Mouse (Mus musculus): ENCODE measurements around the gene Lpcat1. TPM values are rescaled to one million over a fixed set of nuclear protein-coding genes. Genes with fewer than 3 reads are reported as not detected.
A peak's percentile ranks its signal among the peaks of the same experiment; 100 is the strongest.

The Lpcat1 gene
- polyA plus RNA-seq, 1 experiment from 2014 or later = 58.1 TPM

GRCm38 (mm10) chr13:73490564-73491170 is 23.7 kb downstream of the Lpcat1 start:
- no peak overlapping the region for H3K27ac ChIP-seq
- 91% methylated on average over 8 of the region's 8 CpGs for WGBS
- H3K4me3 ChIP-seq = no peak overlapping the region
- H3K27me3 ChIP-seq (ENCODE audit: insufficient read depth, poor library complexity, severe bottlenecking) = no peaks in the 10 kb centered on the region
- no peak for DNase-seq (ENCODE audit: low spot score)
- peaks cover 5% of the 10 kb centered on the region; the same call in 1 of the 2 replicates for H3K9me3 ChIP-seq
- peaks cover 98% of the 10 kb centered on the region for H3K36me3 ChIP-seq
- no peaks in the 10 kb centered on the region for H3K4me1 ChIP-seq (replicated peaks)

GRCm38 (mm10) chr13:73493183-73493582 is 26.2 kb downstream of the Lpcat1 start:
- H3K9me3 ChIP-seq = no peaks in the 10 kb centered on the region
- no peak overlapping the region for H3K4me3 ChIP-seq
- H3K27me3 ChIP-seq (ENCODE audit: insufficient read depth, poor library complexity, severe bottlenecking) = no peaks in the 10 kb centered on the region
- no peak overlapping the region for H3K27ac ChIP-seq
- DNase-seq (ENCODE audit: low spot score) = no peak
- H3K36me3 ChIP-seq = peaks cover 97% of the 10 kb centered on the region
- 91% methylated on average over 4 of the region's 4 CpGs for WGBS
- no peaks in the 10 kb centered on the region for H3K4me1 ChIP-seq (replicated peaks)

- 97% methylated on average over 9 of the region's 9 CpGs for WGBS
- no peaks in the 10 kb centered on the region for H3K9me3 ChIP-seq
- H3K27ac ChIP-seq = no peak overlapping the region
- no peaks in the 10 kb centered on the region for H3K4me1 ChIP-seq (replicated peaks)
- DNase-seq (ENCODE audit: low spot score) = no peak
- peaks cover 97% of the 10 kb centered on the region for H3K36me3 ChIP-seq
- no peaks in the 10 kb centered on the region for H3K27me3 ChIP-seq (ENCODE audit: insufficient read depth, poor library complexity, severe bottlenecking)
- H3K4me3 ChIP-seq = no peak overlapping the region
Measured at GRCm38 (mm10) chr13:73494528-73494927, 27.5 kb downstream of the Lpcat1 start.

- H3K36me3 ChIP-seq = peaks cover 97% of the 10 kb centered on the region
- no peaks in the 10 kb centered on the region for H3K4me1 ChIP-seq (replicated peaks)
- H3K9me3 ChIP-seq = no peaks in the 10 kb centered on the region
- WGBS = 79% methylated on average over 2 of the region's 2 CpGs
- no peak overlapping the region for H3K4me3 ChIP-seq
- DNase-seq (ENCODE audit: low spot score) = no peak
- no peak overlapping the region for H3K27ac ChIP-seq
- no peaks in the 10 kb centered on the region for H3K27me3 ChIP-seq (ENCODE audit: insufficient read depth, poor library complexity, severe bottlenecking)
Measured at GRCm38 (mm10) chr13:73496137-73496536, 29.1 kb downstream of the Lpcat1 start.

- Histone ChIP-seq H3K27me3 (ENCODE audit: insufficient read depth, poor library complexity, severe bottlenecking) (no peaks in the 10 kb centered on the region), H3K4me3 (no peak overlapping the region), H3K9me3 (no peaks in the 10 kb centered on the region), H3K4me1 (replicated peaks) (no peaks in the 10 kb centered on the region), H3K36me3 (peaks cover 82% of the 10 kb centered on the region), H3K27ac (peak overlapping the region; percentile 30; the same call in 1 of the 2 replicates)
- DNase-seq (ENCODE audit: low spot score) = no peak
- WGBS = 81% methylated on average over 6 of the region's 6 CpGs
Measured at GRCm38 (mm10) chr13:73499893-73500604, 33.1 kb downstream of the Lpcat1 start.

GRCm38 (mm10) chr13:73502719-73503118 is 35.7 kb downstream of the Lpcat1 start:
- no peak overlapping the region for H3K27ac ChIP-seq
- no peak for DNase-seq (ENCODE audit: low spot score)
- no peaks in the 10 kb centered on the region for H3K27me3 ChIP-seq (ENCODE audit: insufficient read depth, poor library complexity, severe bottlenecking)
- H3K4me3 ChIP-seq = no peak overlapping the region
- H3K36me3 ChIP-seq = peaks cover 80% of the 10 kb centered on the region
- no peaks in the 10 kb centered on the region for H3K9me3 ChIP-seq
- 77% methylated on average over 2 of the region's 2 CpGs for WGBS
- no peaks in the 10 kb centered on the region for H3K4me1 ChIP-seq (replicated peaks)

- H3K9me3 ChIP-seq = no peaks in the 10 kb centered on the region
- 70% methylated on average over 7 of the region's 7 CpGs for WGBS
- peak; percentile 70 for DNase-seq (ENCODE audit: low spot score)
- H3K4me1 ChIP-seq (replicated peaks) = no peaks in the 10 kb centered on the region
- H3K4me3 ChIP-seq = no peak overlapping the region
- no peaks in the 10 kb centered on the region for H3K27me3 ChIP-seq (ENCODE audit: insufficient read depth, poor library complexity, severe bottlenecking)
- H3K36me3 ChIP-seq = peaks cover 79% of the 10 kb centered on the region
- no peak overlapping the region for H3K27ac ChIP-seq
Measured at GRCm38 (mm10) chr13:73505686-73506467, 38.9 kb downstream of the Lpcat1 start.

GRCm38 (mm10) chr13:73508817-73509550 is 42.0 kb downstream of the Lpcat1 start:
- Histone ChIP-seq H3K9me3 (no peaks in the 10 kb centered on the region), H3K4me3 (no peak overlapping the region), H3K36me3 (peaks cover 83% of the 10 kb centered on the region), H3K27ac (no peak overlapping the region), H3K27me3 (ENCODE audit: insufficient read depth, poor library complexity, severe bottlenecking) (no peaks in the 10 kb centered on the region), H3K4me1 (replicated peaks) (no peaks in the 10 kb centered on the region)
- DNase-seq (ENCODE audit: low spot score) = no peak
- 88% methylated on average over 8 of the region's 8 CpGs for WGBS

- Histone ChIP-seq H3K36me3 (peaks cover 92% of the 10 kb centered on the region), H3K4me3 (no peak overlapping the region), H3K27ac (no peak overlapping the region), H3K27me3 (ENCODE audit: insufficient read depth, poor library complexity, severe bottlenecking) (no peaks in the 10 kb centered on the region), H3K9me3 (no peaks in the 10 kb centered on the region), H3K4me1 (replicated peaks) (no peaks in the 10 kb centered on the region; the same call in 1 of the 2 replicates)
- no peak for DNase-seq (ENCODE audit: low spot score)
- WGBS = 88% methylated on average over 6 of the region's 6 CpGs
Measured at GRCm38 (mm10) chr13:73509869-73510268, 42.9 kb downstream of the Lpcat1 start.

- Histone ChIP-seq H3K9me3 (no peaks in the 10 kb centered on the region), H3K27ac (no peak overlapping the region), H3K36me3 (peaks cover 88% of the 10 kb centered on the region), H3K4me3 (no peak overlapping the region), H3K4me1 (replicated peaks) (no peaks in the 10 kb centered on the region; the same call in 1 of the 2 replicates), H3K27me3 (ENCODE audit: insufficient read depth, poor library complexity, severe bottlenecking) (no peaks in the 10 kb centered on the region)
- WGBS = 63% methylated on average over 13 of the region's 13 CpGs
- peak; percentile 78 for DNase-seq (ENCODE audit: low spot score)
Measured at GRCm38 (mm10) chr13:73512776-73513673, 46.0 kb downstream of the Lpcat1 start.

GRCm38 (mm10) chr13:73516886-73517285 is 49.9 kb downstream of the Lpcat1 start:
- peaks cover 51% of the 10 kb centered on the region for H3K36me3 ChIP-seq

GRCm38 (mm10) chr13:73533716-73534115 is 66.7 kb downstream of the Lpcat1 start:
- Histone ChIP-seq H3K4me1 (replicated peaks) (peaks cover 12% of the 10 kb centered on the region), H3K27ac (no peak overlapping the region), H3K36me3 (no peaks in the 10 kb centered on the region), H3K27me3 (ENCODE audit: insufficient read depth, poor library complexity, severe bottlenecking) (peaks cover 49% of the 10 kb centered on the region), H3K4me3 (no peak overlapping the region), H3K9me3 (no peaks in the 10 kb centered on the region)
- no peak for DNase-seq (ENCODE audit: low spot score)
- WGBS = 88% methylated on average over 3 of the region's 3 CpGs

More at GRCm38 (mm10) chr13:73516886-73517285, 49.9 kb downstream of the Lpcat1 start:
- Histone ChIP-seq H3K4me1 (replicated peaks) (no peaks in the 10 kb centered on the region; the same call in 1 of the 2 replicates), H3K27me3 (ENCODE audit: insufficient read depth, poor library complexity, severe bottlenecking) (no peaks in the 10 kb centered on the region), H3K27ac (no peak overlapping the region), H3K9me3 (no peaks in the 10 kb centered on the region), H3K4me3 (no peak overlapping the region)
- no peak for DNase-seq (ENCODE audit: low spot score)
- 75% methylated on average over 4 of the region's 4 CpGs for WGBS

All from hindbrain, embryonic 10.5 days (tissue).